Mouse (Mus musculus) layer of hippocampus, adult 8-10 months (tissue): Measurements from ENCODE around the gene Spag6. TPM values are rescaled to one million over a fixed set of nuclear protein-coding genes. Genes with fewer than 3 reads are reported as not detected.

ENCODE experiments used
- DNase-seq, 2 experiments: peaks; one replicate each; pipeline ENCODE4 v3.0.0; 2022; ENCODE audit warnings: low spot score in 2 of 2
- total RNA-seq, 4 experiments: library from RNA; stranded (reverse); gene quantifications; 2 replicates each; pipeline ENCODE4 v1.2.4; 2022

Spag6 gene
- total RNA-seq, 4 experiments from 2014 or later, result 8.6 to 12.0 (median 9.5) TPM

- no peak for DNase-seq
Measured at GRCm38 (mm10) chr2:18687671-18688170, 6.1 kb upstream of the Spag6 start.

- no peak for DNase-seq
Measured at GRCm38 (mm10) chr2:18688286-18688685, 5.5 kb upstream of the Spag6 start.

GRCm38 (mm10) chr2:18688708-18689063 lies 5.1 kb upstream of the Spag6 start:
- no peak for DNase-seq

- peak in 1 of 2 experiments; percentile 51 for DNase-seq
Measured at GRCm38 (mm10) chr2:18689064-18689921, 4.5 kb upstream of the Spag6 start.

GRCm38 (mm10) chr2:18690055-18690691 lies 3.7 kb upstream of the Spag6 start:
- DNase-seq, result peak in 1 of 2 experiments; percentile 46

- no peak for DNase-seq
Measured at GRCm38 (mm10) chr2:18690756-18691155, 3.1 kb upstream of the Spag6 start.

- DNase-seq, result no peak
Measured at GRCm38 (mm10) chr2:18692031-18692430, 1.8 kb upstream of the Spag6 start.

GRCm38 (mm10) chr2:18692548-18692947 lies 1.3 kb upstream of the Spag6 start:
- DNase-seq, result no peak

- DNase-seq, result no peak
Measured at GRCm38 (mm10) chr2:18693491-18693870, 351 bp upstream of the Spag6 start.

GRCm38 (mm10) chr2:18694611-18694950 lies 749 bp downstream of the Spag6 start:
- no peak for DNase-seq

GRCm38 (mm10) chr2:18695163-18695562 lies 1.3 kb downstream of the Spag6 start:
- DNase-seq, result no peak

- no peak for DNase-seq
Measured at GRCm38 (mm10) chr2:18695629-18696150, 1.9 kb downstream of the Spag6 start.

- DNase-seq, result no peak
Measured at GRCm38 (mm10) chr2:18697591-18698244, 3.9 kb downstream of the Spag6 start.

GRCm38 (mm10) chr2:18698663-18699385 lies 5.0 kb downstream of the Spag6 start:
- no peak for DNase-seq

GRCm38 (mm10) chr2:18699401-18699990 lies 5.7 kb downstream of the Spag6 start:
- DNase-seq, result no peak

- no peak for DNase-seq
Measured at GRCm38 (mm10) chr2:18710356-18710755, 16.5 kb downstream of the Spag6 start.

- no peak for DNase-seq
Measured at GRCm38 (mm10) chr2:18713071-18713470, 19.2 kb downstream of the Spag6 start.

GRCm38 (mm10) chr2:18714337-18714736 lies 20.5 kb downstream of the Spag6 start:
- no peak for DNase-seq

- no peak for DNase-seq
Measured at GRCm38 (mm10) chr2:18718521-18718920, 24.7 kb downstream of the Spag6 start.

GRCm38 (mm10) chr2:18722208-18722830 lies 28.5 kb downstream of the Spag6 start:
- no peak for DNase-seq
